Mouse (Mus musculus) ES-CJ7 (cell line): ENCODE measurements around the gene Fbxw7.

Source experiments
- DNase-seq: peaks from one replicate; pipeline ENCODE4 v3.0.0; 2011; ENCODE audit warnings: low read depth, low spot score

The Fbxw7 gene

DNA sequence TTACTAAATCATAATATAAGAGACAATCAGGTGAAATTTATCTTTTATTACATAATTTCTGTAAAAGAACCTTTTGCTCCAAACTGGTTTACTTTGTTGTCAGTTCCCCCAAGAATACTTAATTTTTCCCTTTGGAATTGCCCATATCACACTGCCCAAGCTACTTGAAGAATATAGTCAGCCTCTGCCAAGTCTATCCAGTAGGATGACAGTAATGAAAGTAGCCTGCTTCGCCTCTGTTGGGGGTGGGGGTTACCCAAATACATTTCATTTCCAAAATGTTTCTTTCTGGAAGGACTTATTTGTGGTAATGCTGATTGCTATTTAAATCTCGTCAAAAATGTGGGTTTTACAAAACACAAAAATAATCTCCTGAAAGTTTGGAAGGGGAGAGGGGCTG lies 136.6 kb downstream of the Fbxw7 start:
- no peak for DNase-seq

DNA sequence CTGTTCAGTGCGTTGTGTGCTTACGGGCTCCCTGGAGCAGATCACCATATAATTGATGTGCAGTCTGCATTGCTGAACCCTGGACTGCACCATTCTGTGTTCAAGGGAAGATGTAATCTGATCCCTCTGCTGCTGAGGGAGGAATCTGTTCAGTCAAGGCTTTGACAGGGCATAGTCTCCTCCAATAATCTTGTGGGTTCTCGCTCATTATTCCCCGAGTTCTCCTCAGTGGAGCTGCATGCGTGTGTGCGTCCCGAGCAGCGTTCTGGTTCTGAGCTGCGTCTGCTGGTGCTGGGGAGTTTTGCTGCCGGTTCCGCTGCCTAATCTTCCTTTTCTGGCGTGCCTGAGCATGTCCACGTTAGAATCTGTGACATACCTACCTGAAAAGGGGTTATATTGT lies 137.1 kb downstream of the Fbxw7 start:
- DNase-seq: peak; percentile 81

DNA sequence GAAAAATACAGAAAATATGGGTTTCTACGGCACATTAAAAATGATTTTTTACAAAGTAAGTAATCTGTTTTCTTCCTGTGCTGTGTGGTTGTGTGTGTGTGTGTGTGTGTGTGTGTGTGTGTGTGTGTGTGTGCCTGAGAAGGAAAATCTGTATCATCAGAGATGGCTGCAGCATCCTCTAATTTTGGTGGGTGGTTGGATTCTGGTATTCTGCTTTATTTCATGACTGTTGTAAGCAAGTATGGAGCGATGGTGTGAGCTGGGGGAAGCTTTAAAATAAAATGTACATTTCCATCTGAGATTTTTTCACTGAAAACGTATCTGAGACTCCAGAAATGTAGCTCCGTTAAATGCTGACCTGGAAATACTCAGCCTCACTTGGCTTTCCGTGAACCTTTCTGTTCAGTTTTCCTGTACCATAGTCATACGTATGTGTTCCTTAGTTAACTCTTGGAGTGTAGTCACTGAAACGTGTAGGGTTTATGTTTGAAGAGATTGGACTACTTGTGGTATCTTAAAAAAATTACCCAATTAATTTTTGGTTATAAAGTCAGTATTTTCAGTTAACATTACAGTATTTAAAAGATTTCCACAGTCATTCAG lies 137.6 kb downstream of the Fbxw7 start:
- no peak for DNase-seq

DNA sequence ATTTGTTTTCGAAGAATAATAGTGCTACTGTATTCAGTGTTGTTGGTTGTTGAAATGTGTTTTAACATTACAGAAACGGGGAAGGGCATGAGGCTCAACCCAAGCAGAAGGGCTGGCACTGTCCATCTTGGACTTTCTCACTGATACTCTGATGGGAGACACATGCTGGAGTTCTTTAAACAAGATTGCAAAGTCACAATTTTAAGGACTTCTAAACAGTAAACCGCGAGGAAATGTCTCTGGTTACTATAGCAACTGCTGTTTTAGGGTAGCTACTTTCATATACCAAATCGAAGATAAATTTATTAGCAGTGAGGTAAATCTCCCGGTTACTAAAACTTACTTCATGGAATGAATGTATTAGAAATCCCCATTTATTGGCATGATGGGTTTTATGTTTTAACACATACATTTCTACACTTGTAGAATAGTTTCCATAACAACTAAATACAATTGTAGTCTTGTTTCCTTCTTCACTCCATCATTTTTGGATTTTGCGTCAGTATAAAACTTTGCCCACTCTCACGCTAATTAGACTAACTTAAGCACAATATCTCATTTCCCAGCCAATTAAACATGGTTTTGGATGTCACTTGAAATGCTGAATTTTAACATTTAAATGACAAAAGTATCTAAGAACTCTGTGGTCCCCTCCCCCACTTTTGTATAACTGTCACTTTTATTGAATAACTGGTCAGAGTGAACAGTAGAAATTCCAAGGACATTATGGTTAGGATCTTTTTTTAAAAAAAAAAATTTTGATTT lies 140.1 kb downstream of the Fbxw7 start:
- no peak for DNase-seq

DNA sequence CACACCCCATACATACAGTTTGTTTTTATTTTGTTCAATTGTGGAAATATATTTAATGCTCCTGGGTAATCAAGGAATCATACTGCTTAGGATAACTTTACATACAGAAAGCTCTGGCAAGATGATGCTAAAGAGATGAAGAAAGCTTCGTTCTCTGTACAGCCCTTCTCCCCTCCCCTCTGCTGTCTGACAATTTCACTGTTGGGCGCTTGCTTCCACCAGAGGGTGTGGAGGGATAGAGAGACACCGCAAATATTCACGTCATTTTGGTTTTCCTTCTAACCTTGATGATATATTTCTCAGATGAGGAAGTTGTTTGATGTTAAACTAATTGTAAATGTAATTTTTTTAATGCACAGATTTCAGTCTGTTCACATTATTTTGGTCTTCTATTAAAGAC lies 140.8 kb downstream of the Fbxw7 start:
- no peak for DNase-seq

DNA sequence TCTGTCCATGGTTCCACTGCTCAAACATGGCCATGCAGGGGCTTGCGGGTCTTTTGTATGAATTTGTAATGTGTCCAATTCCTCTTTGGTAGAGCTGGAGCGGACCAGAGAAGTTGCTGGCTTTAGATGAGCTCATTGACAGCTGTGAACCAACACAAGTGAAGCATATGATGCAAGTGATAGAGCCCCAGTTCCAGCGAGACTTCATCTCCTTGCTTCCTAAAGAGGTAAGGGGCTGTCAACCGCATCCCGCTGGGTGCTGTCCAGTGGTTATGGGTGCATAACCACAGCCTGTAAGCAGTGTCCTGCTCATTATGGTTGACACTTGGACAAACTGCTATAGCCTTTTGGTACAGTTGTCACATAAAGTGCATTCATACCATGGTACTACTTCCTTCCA lies 150.1 kb downstream of the Fbxw7 start:
- DNase-seq: no peak

DNA sequence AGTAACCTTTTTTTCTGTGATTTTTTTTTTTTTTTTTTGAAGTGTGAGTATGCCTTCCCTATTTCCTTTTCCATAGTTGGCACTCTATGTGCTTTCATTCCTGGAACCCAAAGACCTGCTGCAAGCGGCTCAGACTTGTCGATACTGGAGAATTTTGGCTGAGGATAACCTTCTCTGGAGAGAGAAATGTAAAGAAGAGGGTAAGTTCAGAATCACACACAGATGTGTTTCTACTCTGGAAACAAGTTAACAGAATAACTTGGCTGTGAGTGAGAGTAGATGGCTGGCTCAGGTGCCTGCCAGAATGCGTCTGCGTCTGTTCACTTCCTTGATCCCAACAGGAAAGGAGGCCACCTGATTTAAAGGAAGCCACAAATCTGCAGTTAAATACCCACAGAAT lies 152.3 kb downstream of the Fbxw7 start:
- no peak for DNase-seq

DNA sequence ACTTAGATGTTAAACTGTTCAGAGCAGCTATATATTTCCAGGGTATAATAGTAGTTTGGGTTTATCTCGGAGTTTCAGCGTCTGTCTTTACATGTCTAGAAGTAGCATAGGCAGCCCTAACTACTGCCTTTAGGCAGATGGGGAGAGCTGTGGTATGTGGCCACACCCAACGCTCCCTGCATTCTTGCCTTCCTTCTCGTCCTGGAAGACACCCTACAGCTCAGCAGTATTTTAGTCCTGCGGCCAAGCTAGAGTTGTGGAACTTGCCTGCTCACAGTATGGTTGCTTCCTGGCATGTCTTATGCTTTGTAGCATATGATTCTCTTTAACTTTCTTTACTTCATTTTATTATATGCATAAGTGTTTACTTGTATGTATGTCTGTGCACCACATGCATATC lies 156.5 kb downstream of the Fbxw7 start:
- DNase-seq: peak; percentile 73

DNA sequence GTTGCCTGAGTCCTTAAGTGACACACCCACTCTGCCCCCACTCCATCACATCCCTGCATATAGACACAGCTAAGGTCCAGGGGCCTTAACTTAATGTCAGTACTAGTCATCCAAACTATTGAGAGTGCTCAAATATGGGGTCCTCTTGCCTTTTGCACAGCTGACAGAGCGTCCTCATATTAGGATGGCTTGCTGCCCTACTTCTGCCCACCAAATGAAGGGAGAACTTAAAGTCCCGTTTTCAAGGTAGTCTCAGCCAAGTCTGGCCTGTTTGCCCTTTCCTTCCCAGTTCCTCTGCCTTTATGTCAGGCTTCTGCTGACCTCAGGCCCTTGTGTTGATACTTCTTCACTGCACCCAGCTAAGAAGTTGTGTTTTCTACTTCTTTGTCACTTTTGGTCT lies 157.8 kb downstream of the Fbxw7 start:
- no peak for DNase-seq

DNA sequence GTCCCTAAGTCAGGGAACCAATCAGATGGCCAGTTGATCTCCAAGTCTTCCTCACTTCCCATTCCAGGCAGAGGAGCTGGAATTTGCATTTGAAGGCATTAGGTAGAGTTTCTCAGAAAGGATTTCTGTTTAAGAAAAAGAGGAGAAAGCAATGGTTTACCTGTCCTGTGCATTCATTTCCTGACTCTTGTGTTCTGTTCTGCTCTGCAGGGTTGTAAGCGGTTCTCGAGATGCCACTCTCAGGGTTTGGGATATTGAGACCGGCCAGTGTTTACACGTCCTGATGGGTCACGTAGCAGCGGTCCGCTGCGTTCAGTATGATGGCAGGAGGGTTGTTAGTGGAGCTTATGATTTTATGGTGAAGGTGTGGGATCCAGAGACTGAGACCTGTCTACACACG lies 159.1 kb downstream of the Fbxw7 start:
- no peak for DNase-seq

DNA sequence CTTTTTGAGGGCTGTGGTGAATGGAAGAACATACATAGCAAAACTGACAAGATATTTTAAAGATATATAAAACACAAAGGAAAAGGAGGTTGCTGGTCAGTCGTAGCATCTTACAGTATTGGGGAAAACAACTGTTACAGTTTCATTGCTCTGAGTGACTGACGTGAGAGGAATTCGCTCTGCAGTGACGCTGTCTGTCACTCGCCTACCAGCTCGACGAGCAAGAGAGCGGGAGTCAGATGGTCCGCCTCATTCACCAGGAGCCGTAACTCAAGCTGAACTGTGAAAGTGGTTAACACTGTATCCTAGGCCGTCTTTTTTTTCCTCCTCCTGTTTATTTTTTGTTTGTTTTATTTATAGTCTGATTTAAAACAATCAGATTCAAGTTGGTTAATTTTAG lies 163.6 kb downstream of the Fbxw7 start:
- no peak for DNase-seq

DNA sequence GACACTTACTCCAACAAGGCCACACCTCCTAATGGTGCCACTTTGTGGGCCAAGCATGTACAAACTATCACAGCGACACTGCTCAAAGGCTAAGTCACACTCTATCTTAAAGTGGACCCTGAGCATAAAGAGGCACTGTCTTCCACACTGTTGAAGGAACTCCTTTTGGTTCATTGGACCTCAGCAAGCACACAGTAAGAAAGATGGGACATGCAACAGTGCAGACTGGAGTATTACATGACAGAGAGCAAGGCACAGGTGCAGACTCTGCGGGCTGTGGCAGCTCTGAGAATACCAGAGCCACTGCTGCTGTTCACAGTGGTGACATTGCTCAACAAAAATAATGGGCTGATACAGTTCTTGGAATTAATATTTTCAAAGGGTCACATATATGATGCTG lies 165.1 kb downstream of the Fbxw7 start:
- no peak for DNase-seq

DNA sequence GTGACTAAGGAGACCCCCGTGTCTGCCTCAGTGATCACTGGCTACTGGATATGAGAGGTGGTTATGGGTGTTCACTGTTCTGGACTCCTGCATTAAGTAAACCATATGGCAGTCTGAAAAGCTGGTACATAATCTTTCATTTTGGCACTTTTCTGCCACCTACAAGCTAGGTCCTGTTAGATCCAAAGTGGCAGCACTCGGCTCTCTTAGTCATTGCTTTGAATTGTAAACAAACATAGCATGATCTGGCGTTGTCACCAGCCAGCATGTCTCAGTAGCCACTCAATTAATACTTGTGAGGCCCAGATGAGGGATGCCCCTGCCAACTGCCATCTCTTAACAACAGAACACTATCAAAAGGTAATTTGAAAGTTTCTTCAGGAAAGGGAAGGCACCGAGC lies 167.6 kb downstream of the Fbxw7 start:
- DNase-seq: no peak

DNA sequence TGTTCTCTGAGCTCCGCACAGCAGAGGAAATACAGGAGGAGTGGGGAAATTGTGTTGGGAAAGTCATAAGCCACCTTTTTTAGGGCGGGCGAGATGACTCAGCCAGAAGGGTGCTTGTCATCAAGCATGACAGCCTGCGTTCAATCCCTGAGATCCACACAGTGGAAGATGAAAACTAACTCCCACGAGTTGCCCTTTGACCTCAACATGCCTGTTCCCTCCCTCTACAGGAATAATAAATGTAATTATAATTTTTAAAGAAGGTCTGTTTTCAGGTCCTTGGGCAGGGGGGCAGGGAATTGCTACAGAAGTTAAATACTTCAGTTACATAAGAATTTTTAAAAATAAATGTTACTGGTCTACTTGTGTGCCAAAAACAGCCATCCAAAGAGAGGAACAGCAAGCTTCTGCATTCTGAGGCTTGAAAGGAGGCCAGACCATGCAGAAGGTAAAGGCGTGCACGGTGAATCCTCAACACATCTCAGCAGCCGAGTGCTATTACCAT lies 170.1 kb downstream of the Fbxw7 start:
- no peak for DNase-seq

DNA sequence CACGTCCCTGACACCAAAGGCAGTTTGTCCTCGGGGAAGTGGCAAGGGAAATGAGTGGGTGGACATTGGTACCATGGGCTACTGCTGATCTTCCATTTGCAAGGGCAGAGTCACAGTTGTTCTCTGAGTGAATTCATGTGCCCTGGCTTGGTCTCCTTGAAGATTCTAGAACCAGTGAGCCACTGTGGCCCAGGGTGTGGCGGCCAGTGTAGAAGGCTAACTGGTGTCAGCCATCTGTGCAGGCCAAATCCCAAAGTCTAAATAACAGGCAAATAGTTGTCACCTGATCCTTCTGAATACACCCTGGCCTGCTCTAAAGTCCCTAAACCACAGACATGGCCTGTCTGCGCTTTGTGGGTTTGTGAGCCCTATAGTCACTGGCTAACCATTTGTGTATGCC lies 173.8 kb downstream of the Fbxw7 start:
- DNase-seq: no peak

DNA sequence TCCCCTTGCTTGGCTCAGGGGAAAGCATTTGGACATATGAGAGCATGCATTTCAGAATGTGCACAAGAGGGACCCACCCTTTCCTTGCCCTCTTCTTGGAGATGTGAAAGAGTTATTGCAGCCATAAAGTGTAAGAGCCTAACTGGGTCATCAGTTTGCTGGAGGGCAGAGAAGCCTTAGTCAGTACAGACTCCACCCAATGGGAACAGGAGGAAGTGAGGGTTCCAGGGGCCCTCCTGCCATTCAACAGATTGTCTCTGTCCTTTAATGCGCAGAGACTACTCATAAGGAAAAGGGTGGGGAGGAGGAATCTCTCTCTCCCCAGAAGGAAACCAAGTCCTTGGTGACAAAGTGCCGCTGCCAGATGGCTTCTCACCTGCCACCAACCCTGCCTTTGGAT lies 190.2 kb downstream of the Fbxw7 start:
- DNase-seq: no peak

DNA sequence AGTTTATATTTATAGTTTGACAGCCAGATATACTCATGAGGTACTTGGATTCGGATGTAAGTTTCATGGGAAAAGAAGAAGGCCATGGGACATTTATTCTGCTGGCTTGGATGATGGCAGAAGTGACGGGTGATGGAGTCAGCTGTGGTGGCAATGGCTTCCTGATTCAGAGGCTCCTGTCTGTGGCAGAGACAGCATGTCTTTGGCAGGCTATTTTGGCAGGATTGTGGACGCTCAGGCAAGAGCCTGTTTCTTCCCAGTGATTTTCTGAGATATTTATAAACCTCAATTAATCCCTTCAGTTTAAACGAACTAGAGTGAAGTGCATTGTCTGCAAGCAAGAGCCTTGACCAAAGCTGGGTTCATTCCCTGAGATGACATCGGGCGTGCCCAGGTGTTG lies 197.8 kb downstream of the Fbxw7 start:
- no peak for DNase-seq

DNA sequence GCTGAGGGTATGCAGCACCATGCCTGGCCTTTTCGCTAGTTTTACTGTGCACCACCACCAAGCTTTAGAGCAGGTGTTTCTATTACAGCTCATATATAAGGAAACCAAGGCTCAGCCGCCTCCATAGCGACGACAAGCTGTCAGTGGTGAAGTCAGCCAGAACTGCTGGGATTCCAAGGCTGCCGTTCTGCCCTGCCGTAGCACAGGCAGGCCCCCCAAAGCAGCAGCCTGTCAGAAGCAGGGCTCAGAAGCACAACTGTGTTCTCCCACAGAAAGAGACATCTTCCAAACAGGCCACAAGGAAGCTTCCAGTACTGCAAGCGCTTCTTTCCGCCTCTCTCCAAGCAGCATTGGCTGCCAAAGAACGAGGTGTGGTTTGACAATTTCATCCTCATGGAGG lies 200.6 kb downstream of the Fbxw7 start:
- no peak for DNase-seq

DNA sequence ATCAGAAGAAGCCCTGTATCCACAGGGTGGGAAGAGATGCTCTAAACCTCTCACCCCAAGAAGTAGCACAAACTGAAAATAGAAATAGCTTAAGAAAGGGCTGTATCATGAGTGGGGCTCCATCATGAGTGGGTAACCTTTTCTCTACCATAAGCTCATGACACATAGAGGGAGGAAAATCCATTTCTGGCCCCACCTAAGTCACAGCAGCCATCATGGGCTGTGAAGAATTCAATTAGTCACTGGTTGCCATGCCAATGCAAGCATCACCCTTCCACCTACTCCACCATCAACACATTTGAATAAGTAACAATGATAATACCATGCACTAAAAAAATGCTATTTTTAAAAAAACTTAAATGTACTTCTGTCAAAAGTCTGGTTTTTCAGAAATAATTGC lies 205.1 kb downstream of the Fbxw7 start:
- no peak for DNase-seq

DNA sequence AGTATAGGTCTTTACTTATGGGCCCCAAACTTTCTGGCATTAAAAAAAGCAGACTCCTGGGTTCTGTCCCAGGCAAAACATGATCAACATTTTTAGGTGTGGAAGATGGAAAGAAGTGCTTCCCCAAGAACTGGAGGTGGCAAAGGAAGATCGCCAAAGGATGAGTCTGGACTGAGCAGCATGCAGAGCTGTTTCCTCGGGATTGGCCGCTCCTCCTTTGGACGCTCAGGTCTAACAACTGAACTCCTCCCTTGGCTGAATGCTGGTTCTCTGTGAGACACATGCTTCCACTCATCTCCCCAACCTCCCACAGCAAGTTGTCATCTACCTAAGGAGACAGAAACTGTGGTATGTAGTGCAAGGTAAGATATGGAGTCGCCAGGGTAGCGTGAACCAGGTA lies 206.7 kb downstream of the Fbxw7 start:
- DNase-seq: no peak

DNA sequence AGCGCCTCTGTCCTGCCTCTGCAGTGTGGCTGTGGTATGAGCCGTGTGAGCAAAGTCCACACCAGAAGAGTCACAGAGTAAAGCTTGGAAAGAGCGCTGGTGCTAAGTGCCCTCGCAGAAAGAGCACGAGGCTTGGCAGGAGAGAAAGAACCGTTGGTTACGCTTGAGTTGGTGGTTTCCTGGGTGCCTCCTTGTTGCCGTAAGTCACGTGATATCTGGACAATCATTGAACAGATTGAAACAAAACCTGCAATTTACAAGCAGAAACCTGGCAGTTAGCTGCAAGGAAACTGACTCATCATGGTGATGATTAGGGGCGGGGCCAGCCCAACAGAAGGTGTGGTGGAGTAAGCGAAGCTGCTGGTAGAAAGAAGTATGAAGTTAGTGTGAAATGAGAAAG lies 207.7 kb downstream of the Fbxw7 start:
- no peak for DNase-seq

DNA sequence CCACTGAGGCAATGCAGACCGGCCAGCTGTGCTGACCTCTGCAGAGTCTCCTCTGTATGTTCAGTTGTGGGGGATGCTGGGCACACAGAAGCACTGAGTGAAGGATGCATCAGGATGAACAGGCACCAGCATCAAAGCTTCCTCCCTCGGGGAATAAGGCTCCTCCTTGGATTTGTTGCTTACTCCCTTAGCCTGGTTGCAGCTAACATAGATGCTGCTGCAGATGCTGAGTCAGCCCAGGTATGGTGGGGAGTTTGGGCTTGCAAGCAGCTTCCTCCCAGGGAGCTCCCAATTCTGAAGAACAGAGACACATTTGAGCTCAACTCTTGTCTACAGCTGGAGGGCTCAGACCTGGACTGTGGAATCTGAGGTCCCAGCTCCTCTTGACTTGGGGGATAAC lies 209.2 kb downstream of the Fbxw7 start:
- no peak for DNase-seq

DNA sequence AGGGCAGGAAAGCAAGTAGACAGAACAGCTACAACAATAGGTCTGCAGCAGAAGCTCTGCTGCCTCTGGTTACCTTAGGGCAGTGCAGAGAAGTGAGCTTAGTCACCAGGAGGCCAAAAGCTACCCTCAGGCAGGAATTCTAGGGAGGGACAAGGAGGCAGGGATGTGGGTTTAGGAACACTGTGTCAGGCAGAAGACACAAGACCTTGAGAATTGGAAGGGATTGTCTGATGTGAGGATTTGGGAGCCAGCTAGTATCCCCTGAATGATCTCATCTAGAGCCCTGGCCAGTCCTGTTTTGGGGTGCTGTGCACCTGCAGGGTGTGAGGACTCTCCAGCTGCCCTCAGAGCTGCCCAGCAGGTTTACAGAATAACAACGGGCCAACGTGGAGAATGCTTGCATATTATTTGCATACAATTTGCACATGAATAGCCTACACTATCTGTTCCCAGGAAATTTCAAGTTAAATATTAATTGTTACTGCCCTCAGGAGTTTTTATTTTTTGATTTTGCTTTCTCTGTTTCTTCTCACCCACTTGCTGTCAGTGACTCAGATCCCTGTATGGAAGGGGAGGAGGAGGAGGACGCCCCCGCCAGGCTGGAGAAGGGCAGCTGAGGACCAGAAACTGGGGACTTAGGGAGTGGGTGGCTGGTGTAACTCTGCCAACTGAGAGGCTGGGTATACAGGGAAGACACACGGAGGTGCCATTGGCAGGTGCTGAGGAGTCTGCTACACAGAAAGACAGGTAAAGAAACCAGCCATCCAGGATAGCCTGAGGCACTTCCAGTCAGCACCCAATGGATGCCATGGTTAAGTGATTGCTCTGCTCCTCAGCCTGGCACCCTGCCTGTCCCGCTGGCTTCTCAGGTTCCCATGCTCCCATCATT lies 210.0 kb downstream of the Fbxw7 start:
- DNase-seq: no peak
